Mouse (Mus musculus) Patski (cell line): ENCODE results near the gene Myh3. TPM values are rescaled to one million over a fixed set of nuclear protein-coding genes. Genes with fewer than 3 reads are reported as not detected.
A peak's percentile ranks its signal among the peaks of the same experiment; 100 is the strongest.

Experiments
- ATAC-seq: fragments of 100-300 bp; one replicate; pipeline ENCODE4 v1.8.0; 2021
- CTCF ChIA-PET: fragments of 350-600 bp; sonication (Branson Sonifier 250); formaldehyde crosslinking; loops from one replicate; lab custom pipeline; 2022; ENCODE audit warnings: inconsistent platforms; lab: Charles Lee
- POLR2A ChIA-PET: fragments of 350-600 bp; sonication (Branson Sonifier 250); formaldehyde crosslinking; loops from one replicate; lab custom pipeline; 2022; ENCODE audit warnings: antibody characterized with exemption, inconsistent platforms; lab: Charles Lee
- DNase-seq: peaks from one replicate; pipeline ENCODE4 v3.0.0-alpha.2; 2011; ENCODE audit warnings: low read depth, low spot score
- H3K27me3 ChIP-seq: fragments of 371-371 bp; one replicate; pipeline ENCODE4 v1.5.1; 2021
- CTCF ChIP-seq: fragments of 100-300 bp; IDR thresholded peaks from one replicate; pipeline ENCODE4 v1.5.1; 2021
- in situ Hi-C: fragments of 300-500 bp; cut with MboI; formaldehyde crosslinking; loops from 3 replicates; pipeline ENCODE4 v1.11.1; 2018; ENCODE audit warnings: low pct_unique_long_range_greater_than_20kb, mixed read lengths
- polyA plus RNA-seq: library from polyadenylated mRNA; unstranded; gene quantifications from one replicate; pipeline ENCODE4 v1.2.3, GENCODE M21; 2021

Myh3 gene
- polyA plus RNA-seq, 1 experiment from 2014 or later = 0.01 TPM

DNA sequence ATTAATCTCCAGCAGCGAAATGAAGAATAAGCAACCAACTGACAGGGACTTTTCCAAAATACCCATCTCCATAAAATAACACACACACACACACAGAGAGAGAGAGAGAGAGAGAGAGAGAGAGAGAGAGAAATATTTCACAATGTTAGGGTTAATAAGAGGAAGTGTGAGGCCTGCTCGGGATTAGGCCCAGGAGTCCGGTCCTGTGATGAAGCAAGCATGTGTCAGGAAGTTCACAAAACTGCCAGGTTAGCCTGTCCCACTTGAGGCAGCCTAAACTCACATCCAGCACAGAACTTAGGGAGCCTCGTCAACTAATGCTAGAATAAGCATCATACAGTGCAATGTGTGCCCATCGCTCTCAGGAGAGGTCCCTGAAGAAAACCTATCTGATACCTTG, 30.9 kb upstream of the Myh3 start:
- ATAC-seq = no peak
- no peaks in the 10 kb centered on the region for H3K27me3 ChIP-seq
- TF ChIP-seq CTCF = no peak
- ChIA-PET POLR2A (interaction anchor here (0.7 kb wide), 1 partner anchor 1145 kb away, joined by 4 read pairs; no protein-coding TSS in a partner anchor), CTCF (interaction anchor here (1.1 kb wide), 1 partner anchor 21 kb away, joined by 3 read pairs; no protein-coding TSS in a partner anchor)
- in situ Hi-C loops = no loop called here
- no peak for DNase-seq

DNA sequence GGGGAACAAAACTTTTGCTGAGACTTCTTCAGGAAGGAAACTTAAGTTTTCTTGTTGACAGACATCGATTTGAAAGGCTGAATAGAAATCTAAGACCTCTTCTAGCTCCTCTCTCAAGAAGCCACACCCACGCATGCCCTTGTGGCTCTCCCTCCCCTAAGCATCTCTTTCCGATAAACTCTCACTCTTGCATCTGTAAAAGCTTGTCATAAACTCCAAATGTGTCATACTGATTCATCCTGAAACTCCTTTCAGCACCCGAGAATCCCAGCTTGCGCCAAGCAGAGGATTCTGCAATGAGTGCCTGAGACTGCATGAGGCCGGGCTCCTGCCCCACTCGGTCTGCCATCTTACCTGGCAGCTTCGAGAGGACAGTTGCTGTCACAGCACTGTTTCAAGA, 29.6 kb upstream of the Myh3 start:
- DNase-seq = no peak
- TF ChIP-seq CTCF = no peak
- CTCF ChIA-PET = interaction anchor here (1.1 to 2.0 kb wide), 4 partner anchors 9 to 36 kb away, joined by 3 to 5 read pairs (median 3); no protein-coding TSS in a partner anchor
- no peak for ATAC-seq
- in situ Hi-C loops = no loop called here
- H3K27me3 ChIP-seq = no peaks in the 10 kb centered on the region
- POLR2A ChIA-PET = interaction anchor here (0.6 to 1.1 kb wide), 2 partner anchors 10 to 797 kb away, joined by 3 to 4 read pairs; no protein-coding TSS in a partner anchor

DNA sequence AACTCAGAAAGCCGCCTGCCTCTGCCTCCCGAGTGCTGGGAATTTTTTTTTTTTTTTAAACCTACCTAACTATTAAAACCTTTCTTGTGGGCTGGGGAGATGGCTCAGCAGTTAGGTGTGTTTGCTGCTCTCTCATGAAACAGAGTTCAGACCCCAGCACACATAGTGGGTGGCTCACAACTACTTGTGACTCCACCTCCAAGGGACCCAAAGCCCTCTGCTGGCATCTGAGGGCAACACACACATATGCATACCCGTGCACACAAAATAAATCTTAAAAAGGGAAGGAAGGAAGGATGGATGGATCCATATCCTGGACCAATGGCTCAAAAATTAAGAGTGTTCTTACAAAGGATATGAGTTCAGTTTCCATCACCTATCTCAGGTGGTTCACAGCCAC, 28.8 kb upstream of the Myh3 start:
- ATAC-seq = no peak
- in situ Hi-C loops = no loop called here
- DNase-seq = no peak
- ChIA-PET CTCF (interaction anchor here (1.3 to 2.0 kb wide), 2 partner anchors 12 to 36 kb away, joined by 3 to 5 read pairs; no protein-coding TSS in a partner anchor), POLR2A (interaction anchor here (1.1 kb wide), 1 partner anchor 11 kb away, joined by 3 read pairs; no protein-coding TSS in a partner anchor)
- no peaks in the 10 kb centered on the region for H3K27me3 ChIP-seq
- no peak for TF ChIP-seq CTCF

DNA sequence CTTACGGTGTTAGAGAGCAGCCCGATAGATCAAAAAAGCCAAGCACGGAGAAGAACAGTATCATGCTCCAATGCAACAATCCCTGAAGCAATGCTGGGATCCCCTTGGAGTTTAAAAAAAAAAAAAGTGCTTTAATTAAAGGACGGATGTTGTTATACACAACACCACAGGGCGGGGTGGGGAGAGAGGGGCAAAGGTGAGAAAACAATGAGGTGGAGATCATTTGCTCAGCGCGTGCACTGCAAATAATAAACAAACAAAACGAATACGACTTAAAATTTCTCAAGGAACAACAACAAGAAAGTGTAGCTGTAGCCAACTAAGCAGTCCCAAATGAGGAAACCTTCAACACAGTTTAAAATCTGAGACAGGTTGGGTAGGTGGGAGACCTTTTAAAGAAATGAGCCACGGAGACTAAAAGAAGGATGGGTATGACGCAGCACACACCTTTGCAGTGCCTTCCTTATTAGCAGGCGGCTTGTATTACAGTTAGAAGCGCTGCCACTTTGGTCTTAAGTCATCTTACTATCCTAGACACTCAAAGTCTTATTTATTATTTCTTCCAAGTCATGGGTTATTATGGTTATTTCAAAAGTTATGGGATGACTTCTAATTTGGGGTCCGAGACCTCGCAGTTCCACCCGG, 26.3 kb upstream of the Myh3 start:
- CTCF ChIA-PET = interaction anchor here (1.0 to 1.9 kb wide), 2 partner anchors 11 to 28 kb away, joined by 4 to 6 read pairs; no protein-coding TSS in a partner anchor
- in situ Hi-C loops = no loop called here
- POLR2A ChIA-PET = interaction anchor here (1.7 kb wide), 2 partner anchors 10 to 14 kb away, joined by 5 read pairs; no protein-coding TSS in a partner anchor
- DNase-seq (no peak), ATAC-seq (peak; percentile 38)
- no peak for TF ChIP-seq CTCF
- H3K27me3 ChIP-seq = no peaks in the 10 kb centered on the region

DNA sequence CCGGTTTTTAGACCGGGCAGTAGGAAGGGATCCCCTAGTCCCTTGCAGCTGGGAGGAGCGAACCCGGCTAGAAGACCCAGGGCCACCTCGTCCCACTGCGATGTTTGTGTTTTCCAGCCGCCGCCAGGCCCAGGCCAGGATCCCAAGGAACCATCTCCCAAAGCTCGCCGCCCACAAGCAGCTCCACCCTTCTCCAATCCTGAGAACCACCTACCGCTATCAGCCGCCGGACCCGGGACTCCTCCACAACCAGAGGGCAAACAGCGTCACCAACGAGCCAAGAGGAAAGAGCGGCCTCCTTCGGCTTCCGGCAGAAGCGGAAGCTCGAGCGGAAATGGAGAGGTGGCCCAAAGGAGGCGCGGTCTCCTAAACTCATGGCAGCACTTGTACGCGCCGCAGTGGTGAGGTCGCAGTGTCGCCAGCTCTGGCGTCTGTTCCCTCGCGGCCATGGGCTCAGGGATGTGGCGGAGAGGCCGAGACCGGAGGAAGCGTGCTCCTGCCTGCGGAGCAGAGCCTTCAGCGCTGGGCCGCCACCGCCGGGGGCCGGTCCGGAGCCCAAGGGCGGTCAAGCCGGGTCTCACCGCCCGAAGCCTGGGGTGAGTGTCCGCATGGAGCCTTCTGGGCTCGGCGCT, 25.7 kb upstream of the Myh3 start, which contains the start of the genes Adprm and Sco1:
Gene Adprm, minus strand, starts transcription at position 274 of the 632 bp plus-strand sequence.
Gene Sco1, plus strand, starts transcription at position 350 of the 632 bp plus-strand sequence.
- no peaks in the 10 kb centered on the region for H3K27me3 ChIP-seq
- in situ Hi-C loops = no loop called here
- DNase-seq (peak; percentile 51), ATAC-seq (peak; percentile 98)
- TF ChIP-seq CTCF = no peak
- POLR2A ChIA-PET = interaction anchor here (1.7 kb wide), 2 partner anchors 10 to 15 kb away, joined by 5 read pairs; no protein-coding TSS in a partner anchor
- CTCF ChIA-PET = interaction anchor here (1.0 kb wide), 1 partner anchor 28 kb away, joined by 4 read pairs; no protein-coding TSS in a partner anchor

DNA sequence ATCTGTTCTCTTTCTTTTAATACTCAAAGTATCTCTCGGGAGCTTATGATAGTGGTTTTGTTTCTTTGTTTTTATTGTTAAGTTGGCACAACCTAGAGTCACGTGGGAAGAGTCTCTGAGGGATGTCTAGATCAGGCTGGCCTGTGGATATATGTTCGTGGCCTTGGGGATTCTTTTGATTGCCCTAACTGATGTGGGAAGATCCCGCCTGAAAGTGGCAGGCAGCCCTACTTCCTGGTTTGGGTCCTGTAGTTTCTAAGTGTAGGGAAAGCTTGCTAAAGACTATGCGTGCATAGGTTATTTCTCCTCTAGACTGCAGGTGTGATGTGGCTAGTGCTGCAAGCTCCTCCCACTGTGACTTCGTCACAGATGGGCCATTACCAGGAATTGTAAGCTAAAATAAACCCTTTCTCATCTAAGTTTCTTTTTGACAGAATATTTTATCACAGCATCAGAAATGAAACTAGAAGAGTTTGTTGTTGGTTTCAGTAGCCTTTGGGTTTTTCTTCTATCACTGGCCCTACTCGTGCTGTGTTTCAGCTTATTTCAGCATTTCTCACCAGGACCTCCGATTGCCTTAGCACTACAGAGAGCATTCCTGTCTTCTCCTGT, 23.2 kb upstream of the Myh3 start:
- POLR2A ChIA-PET = no interaction called here
- CTCF ChIA-PET = interaction anchor here (0.8 to 1.3 kb wide), 3 partner anchors 10 to 26 kb away, joined by 3 to 4 read pairs (median 3); no protein-coding TSS in a partner anchor
- in situ Hi-C loops = no loop called here
- no peaks in the 10 kb centered on the region for H3K27me3 ChIP-seq
- DNase-seq (no peak), ATAC-seq (no peak)
- no peak for TF ChIP-seq CTCF

DNA sequence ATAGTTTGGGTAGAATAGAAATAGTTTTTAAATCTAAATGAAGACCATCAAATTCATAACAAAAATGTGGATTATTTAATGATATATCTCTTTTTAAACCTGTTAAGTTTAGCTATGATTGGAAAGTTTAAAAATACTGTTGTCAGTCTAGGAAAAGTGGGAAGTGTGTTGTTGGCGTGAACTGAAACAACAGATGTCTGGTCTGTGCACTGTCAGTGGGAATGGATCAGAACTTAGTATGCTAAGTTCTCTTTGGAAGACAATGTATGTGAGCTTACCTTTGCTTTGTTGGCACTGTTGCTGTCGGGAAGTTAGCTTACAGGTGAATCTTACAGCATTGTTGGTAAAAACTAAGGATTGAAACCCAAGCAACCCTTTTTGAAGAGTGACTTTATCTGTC, 16.8 kb upstream of the Myh3 start:
- in situ Hi-C loops = no loop called here
- ATAC-seq = no peak
- no peak for DNase-seq
- ChIA-PET CTCF (interaction anchor here (1.0 to 1.2 kb wide), 2 partner anchors 12 to 14 kb away, joined by 4 to 5 read pairs; no protein-coding TSS in a partner anchor), POLR2A (no interaction called here)
- no peaks in the 10 kb centered on the region for H3K27me3 ChIP-seq
- no peak for TF ChIP-seq CTCF

DNA sequence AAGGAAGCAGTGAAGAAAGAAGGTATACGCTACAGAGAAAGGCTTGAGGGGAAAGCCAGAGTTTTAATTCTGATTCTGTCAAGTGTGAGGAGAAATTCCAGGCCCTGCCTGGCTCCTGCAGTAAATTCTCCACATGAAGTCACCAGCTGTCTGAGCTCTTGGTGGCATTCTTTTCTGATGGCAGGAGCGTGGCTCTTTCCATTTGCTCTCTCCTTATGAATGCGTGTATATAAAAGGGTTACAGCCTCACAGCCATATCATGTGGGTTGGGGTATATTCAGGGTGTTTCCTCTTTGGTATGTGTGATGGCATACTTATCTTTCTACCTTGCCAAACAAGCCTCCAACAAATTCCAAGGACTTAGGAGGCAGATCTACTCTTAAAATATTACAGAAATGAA, 15.4 kb upstream of the Myh3 start:
- CTCF ChIA-PET = no interaction called here
- POLR2A ChIA-PET = no interaction called here
- no peaks in the 10 kb centered on the region for H3K27me3 ChIP-seq
- TF ChIP-seq CTCF = no peak
- in situ Hi-C loops = no loop called here
- no peak for ATAC-seq
- no peak for DNase-seq

DNA sequence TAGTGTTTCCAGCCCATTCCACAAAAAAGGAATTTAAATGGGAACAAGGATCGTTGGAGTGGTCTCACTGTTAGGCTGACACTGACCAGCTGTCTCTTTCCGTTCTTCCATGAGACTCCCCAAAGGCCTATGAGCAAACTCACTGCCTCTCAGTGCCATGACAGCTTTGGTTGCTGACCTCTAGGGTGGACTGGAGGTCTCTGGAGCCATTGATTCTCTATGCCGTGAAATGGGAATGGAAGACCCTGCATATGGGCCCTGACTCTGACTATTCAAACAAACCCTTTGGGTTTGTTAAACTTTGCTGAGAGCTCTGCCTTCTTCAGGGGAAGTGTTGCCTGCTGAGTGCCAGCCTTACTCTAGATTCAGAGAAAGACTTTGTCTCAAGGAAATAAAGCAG, 10.4 kb upstream of the Myh3 start:
- in situ Hi-C loops = no loop called here
- H3K27me3 ChIP-seq = no peaks in the 10 kb centered on the region
- ChIA-PET POLR2A (no interaction called here), CTCF (interaction anchor here (1.2 kb wide), 1 partner anchor 12 kb away, joined by 3 read pairs; no protein-coding TSS in a partner anchor)
- TF ChIP-seq CTCF = no peak
- DNase-seq (no peak), ATAC-seq (no peak)

DNA sequence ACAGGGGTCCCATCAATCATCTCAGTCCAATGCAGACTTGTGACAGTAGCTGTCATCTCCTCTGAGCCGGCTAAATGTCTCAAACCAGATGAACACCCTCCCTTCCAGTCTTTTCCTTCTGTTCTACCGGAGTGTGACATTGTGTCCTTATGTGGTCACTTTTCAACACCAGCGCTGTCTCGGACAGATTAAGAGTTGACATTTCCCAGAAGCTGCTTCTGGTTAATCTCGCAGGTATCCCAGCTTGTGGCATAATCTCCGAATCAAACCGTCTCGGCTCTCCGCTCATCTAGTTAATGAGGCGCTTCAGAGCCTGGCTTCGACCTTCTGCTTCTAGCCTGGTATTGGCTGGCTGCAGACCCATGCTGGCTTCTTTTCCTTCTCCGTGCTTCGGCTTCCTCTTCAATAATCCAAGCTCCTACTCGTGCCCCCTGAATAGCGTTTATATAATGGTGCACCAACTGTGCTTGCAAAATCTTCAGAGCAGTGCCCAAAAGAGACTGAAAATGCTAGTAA, 5.4 kb upstream of the Myh3 start:
- POLR2A ChIA-PET = no interaction called here
- no peak for TF ChIP-seq CTCF
- in situ Hi-C loops = no loop called here
- H3K27me3 ChIP-seq = no peaks in the 10 kb centered on the region
- DNase-seq (no peak), ATAC-seq (no peak)
- CTCF ChIA-PET = no interaction called here
